Mouse (Mus musculus) ES-E14 (cell line): ENCODE measurements around the gene Plxnb1.

Experiments
- CHD2 ChIP-seq: IDR thresholded peaks from 2 replicates; pipeline ENCODE4 v1.6.1; 2014; ENCODE audit warnings: mild to moderate bottlenecking, low read depth, low read length, inconsistent platforms
- HCFC1 ChIP-seq: IDR thresholded peaks from 2 replicates; pipeline ENCODE4 v1.6.1; 2012; ENCODE audit warnings: low read length, inconsistent platforms, borderline replicate concordance; ENCODE audit not compliant: insufficient read depth
- ZNF384 ChIP-seq: IDR thresholded peaks from 2 replicates; pipeline ENCODE4 v1.6.1; 2012; ENCODE audit warnings: low read depth, low read length, inconsistent platforms

GRCm38 (mm10) chr9:109046306-109046705 lies 48.9 kb upstream of the Plxnb1 start:
- TF ChIP-seq HCFC1 (no peak), CHD2 (no peak), ZNF384 (no peak)
